Mouse (Mus musculus) spleen, postnatal 4 days (tissue): ENCODE data around the gene Slc4a3.
A peak's percentile ranks its signal among the peaks of the same experiment; 100 is the strongest.

Experiments used
- DNase-seq, 2 experiments: peaks; one replicate each; pipeline ENCODE4 v3.0.0; 2022; ENCODE audit warnings: low spot score in 2 of 2

Gene Slc4a3

DNA sequence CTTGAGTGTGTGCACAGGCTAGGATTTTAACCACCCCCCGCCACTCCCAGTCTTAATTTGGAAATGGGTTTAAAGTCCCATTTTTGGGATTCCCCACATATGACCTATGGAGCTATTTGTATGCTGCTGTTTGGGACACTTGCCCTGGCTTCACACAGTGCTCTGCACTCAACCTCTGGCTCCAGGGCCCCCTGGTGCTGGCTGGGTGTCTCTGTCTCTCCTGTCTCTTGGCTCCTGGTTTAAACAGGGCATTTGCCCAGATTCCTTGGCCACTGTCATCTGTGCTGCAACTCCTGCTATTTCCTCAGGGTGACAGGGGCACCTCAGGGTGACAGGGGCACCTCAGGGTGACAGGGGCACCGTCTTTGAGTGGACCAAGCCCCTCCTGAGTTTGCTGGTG is 50.8 kb downstream of the Slc4a3 start:
- DNase-seq = no peak

DNA sequence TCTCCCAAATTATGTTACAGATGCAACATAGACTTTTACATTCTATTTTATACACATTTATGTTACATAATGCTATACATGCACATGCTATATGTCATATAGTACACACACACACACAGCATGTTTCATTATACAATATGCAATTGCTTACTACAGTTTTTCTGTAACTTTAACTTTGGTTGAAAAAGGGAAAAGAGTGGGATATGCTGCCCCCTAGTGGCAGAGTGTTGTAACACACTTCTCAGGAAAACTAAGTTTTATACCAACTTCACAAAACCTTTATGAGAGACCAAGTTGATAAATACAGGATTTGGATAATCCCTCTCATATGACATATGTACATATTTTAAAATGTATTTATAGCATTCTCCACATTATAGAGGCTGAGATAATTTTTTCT is 51.6 kb downstream of the Slc4a3 start:
- DNase-seq = peak; percentile 26 to 70

DNA sequence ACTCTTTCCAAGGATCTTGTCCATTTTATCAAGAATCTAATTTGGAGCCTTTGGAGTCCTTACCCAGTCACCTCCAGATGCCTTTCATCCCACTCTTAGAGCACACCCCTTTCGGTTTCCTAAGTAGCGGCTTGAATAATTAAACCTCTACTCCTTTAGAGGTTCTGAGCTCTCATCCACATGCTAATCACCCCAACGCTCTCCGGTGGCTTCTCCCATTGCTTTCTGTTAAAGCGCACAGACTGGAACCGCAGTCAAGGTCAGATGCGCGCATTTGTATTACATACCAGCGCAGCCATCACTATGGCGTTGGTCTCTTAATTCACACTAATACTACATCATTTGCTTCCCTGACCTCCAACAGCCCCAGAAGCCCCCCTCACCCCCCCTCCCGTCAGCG is 55.7 kb downstream of the Slc4a3 start:
- no peak for DNase-seq

DNA sequence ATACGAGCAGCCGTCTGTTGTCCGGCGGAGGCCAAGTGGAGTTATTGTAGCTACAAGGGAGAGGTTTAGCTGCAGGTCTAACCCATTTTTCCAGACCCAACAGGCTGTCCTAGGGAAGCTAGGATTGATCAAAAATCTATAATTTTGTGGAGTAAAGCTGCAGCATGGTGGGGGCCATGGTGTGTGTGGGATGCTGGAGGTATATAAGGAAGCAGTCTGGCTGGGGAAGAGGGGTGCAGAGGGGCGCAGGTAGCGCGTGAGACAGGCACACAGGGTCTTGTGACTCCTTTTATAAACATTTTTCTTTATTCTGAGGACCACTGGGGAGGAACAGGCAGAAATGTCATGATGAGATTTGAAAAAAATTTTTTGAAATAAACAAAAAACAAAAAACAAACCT is 57.5 kb downstream of the Slc4a3 start:
- no peak for DNase-seq

DNA sequence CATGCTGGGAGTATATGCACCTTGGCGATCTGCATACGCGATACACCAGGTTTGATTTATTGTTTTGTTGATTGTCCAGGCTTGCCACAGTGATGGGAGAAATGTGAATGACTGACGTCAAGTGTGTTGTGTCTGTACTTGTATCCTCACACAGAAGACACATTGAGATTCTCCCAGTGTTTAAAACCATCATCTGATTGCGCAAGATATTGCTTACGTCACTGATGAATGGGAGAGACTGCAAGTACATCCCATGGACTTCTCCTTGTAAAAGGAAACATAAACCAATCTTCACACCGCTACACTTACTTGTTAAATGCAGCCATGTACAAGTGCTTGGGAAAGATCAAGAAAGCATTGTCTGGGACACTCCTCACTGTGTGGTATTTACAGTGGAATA is 62.2 kb downstream of the Slc4a3 start:
- no peak for DNase-seq

- DNase-seq = no peak
Measured at GRCm38 (mm10) chr1:75608625-75609263, 62.7 kb downstream of the Slc4a3 start.

GRCm38 (mm10) chr1:75609264-75609662 is 63.2 kb downstream of the Slc4a3 start:
- no peak for DNase-seq

GRCm38 (mm10) chr1:75610553-75610952 is 64.5 kb downstream of the Slc4a3 start:
- no peak for DNase-seq
